Mouse (Mus musculus): ENCODE measurements around the gene Krt33b.

- TF ChIP-seq USF1 (IDR thresholded peaks at IDR 0.05; ENCODE audit: low read depth, low read length) (no peak), CTCF (conservative IDR thresholded peaks at IDR 0.05 in 1 of 2, IDR thresholded peaks at IDR 0.05 in 1 of 2; ENCODE audit: low read depth in 2 of 2, low read length in 2 of 2) (no peak), ZC3H11A (IDR thresholded peaks at IDR 0.05; ENCODE audit: low read depth, low read length) (no peak), POLR2A (IDR thresholded peaks at IDR 0.05; ENCODE audit: low read depth, low read length) (no peak), EP300 (IDR thresholded peaks at IDR 0.05; ENCODE audit: low read length) (no peak), E2F4 (IDR thresholded peaks at IDR 0.05; ENCODE audit: insufficient replicate concordance, low read depth, low read length) (no peak), KAT2A (IDR thresholded peaks at IDR 0.05; ENCODE audit: insufficient replicate concordance, low read length) (no peak), MYC (IDR thresholded peaks at IDR 0.05; ENCODE audit: low read depth, low read length) (no peak), ZNF384 (IDR thresholded peaks at IDR 0.05; ENCODE audit: low read depth, low read length) (no peak), POLR2AphosphoS2 (IDR thresholded peaks at IDR 0.05; ENCODE audit: low read depth, low read length) (no peak)
Observed at GRCm38 (mm10) chr11:100050451-100050850, 20.8 kb upstream of the Krt33b start, which contains the start of gene Krt31.
